Mouse (Mus musculus): Measurements from ENCODE around the gene Il12a.

- TF ChIP-seq POLR2A (IDR thresholded peaks at IDR 0.05; ENCODE audit: low read depth, low read length) (no peak), CTCF (IDR thresholded peaks at IDR 0.05; ENCODE audit: extremely low read depth, insufficient read depth, insufficient read length, insufficient replicate concordance) (no peak)
Observed at GRCm38 (mm10) chr3:68706307-68706706, 15.9 kb downstream of the Il12a start.

Data from spleen, adult 2 months (tissue).